Mouse (Mus musculus) myocyte (in vitro differentiated cells): ENCODE measurements around the gene Fam92b. TPM values are rescaled to one million over a fixed set of nuclear protein-coding genes. Genes with fewer than 3 reads are reported as not detected.
A peak's percentile ranks its signal among the peaks of the same experiment; 100 is the strongest.

Experiments used
- H3K27me3 ChIP-seq: one replicate; pipeline ENCODE4 v1.6.1; 2011; ENCODE audit not compliant: control insufficient read depth, insufficient read depth, insufficient read length
- H3K36me3 ChIP-seq: one replicate; pipeline ENCODE4 v1.6.1; 2011; ENCODE audit not compliant: control insufficient read depth, insufficient read depth
- H3K4me2 ChIP-seq: one replicate; pipeline ENCODE4 v1.6.1; 2011; ENCODE audit warnings: low read depth, control low read depth
- H3K4me3 ChIP-seq: one replicate; pipeline ENCODE4 v1.5.1; 2011; ENCODE audit warnings: mild to moderate bottlenecking, control low read depth, moderate library complexity
- H3K79me2 ChIP-seq: one replicate; pipeline ENCODE4 v1.6.1; 2011; ENCODE audit not compliant: control insufficient read depth, insufficient read depth
- H3ac ChIP-seq: one replicate; pipeline ENCODE4 v1.6.1; 2011; ENCODE audit not compliant: control insufficient read depth, insufficient read length
- CEBPB ChIP-seq: IDR thresholded peaks from 2 replicates; pipeline ENCODE4 v1.6.1; 2011; ENCODE audit warnings: mild to moderate bottlenecking, moderate library complexity; ENCODE audit not compliant: poor library complexity, insufficient read depth, severe bottlenecking
- E2F4 ChIP-seq: IDR thresholded peaks from one replicate; pipeline ENCODE4 v1.6.1; 2011; ENCODE audit warnings: mild to moderate bottlenecking, control low read depth, moderate library complexity; ENCODE audit not compliant: insufficient read depth
- MAX ChIP-seq: IDR thresholded peaks from one replicate; pipeline ENCODE4 v1.6.1; 2011; ENCODE audit warnings: low read depth, mild to moderate bottlenecking, control low read depth
- MYOD1 ChIP-seq, 3 experiments: IDR thresholded peaks; one replicate each; pipeline ENCODE4 v1.6.1; 2011; ENCODE audit warnings: control low read depth in 2 of 3, low read depth in 2 of 3, mild to moderate bottlenecking in 2 of 3, moderate library complexity in 1 of 3; ENCODE audit not compliant: insufficient read length in 2 of 3, control insufficient read depth in 1 of 3
- MYOG ChIP-seq, 3 experiments: IDR thresholded peaks; one replicate each; pipeline ENCODE4 v1.6.1; 2011; ENCODE audit warnings: control low read depth in 2 of 3, low read depth in 2 of 3, mild to moderate bottlenecking in 2 of 3; ENCODE audit not compliant: insufficient read length in 2 of 3, control insufficient read depth in 1 of 3, insufficient read depth in 1 of 3
- POLR2A ChIP-seq: IDR thresholded peaks from one replicate; pipeline ENCODE4 v1.6.1; 2011; ENCODE audit warnings: low read depth, mild to moderate bottlenecking, control low read depth, moderate library complexity; ENCODE audit not compliant: insufficient read length
- POLR2AphosphoS2 ChIP-seq: IDR thresholded peaks from one replicate; pipeline ENCODE4 v1.6.1; 2011; ENCODE audit warnings: low read depth, control low read depth; ENCODE audit not compliant: insufficient read length
- REST ChIP-seq: IDR thresholded peaks from one replicate; pipeline ENCODE4 v1.6.1; 2011; ENCODE audit warnings: mild to moderate bottlenecking, control low read depth, moderate library complexity; ENCODE audit not compliant: insufficient read depth, insufficient read length
- SRF ChIP-seq: IDR thresholded peaks from one replicate; pipeline ENCODE4 v1.6.1; 2011; ENCODE audit warnings: low read depth; ENCODE audit not compliant: control insufficient read depth, insufficient read length
- TCF12 ChIP-seq: IDR thresholded peaks from one replicate; pipeline ENCODE4 v1.6.1; 2011; ENCODE audit warnings: mild to moderate bottlenecking, control low read depth; ENCODE audit not compliant: poor library complexity, insufficient read depth, severe bottlenecking
- TCF3 ChIP-seq: IDR thresholded peaks from one replicate; pipeline ENCODE4 v1.6.1; 2011; ENCODE audit warnings: low read depth, control low read depth; ENCODE audit not compliant: insufficient read length
- USF1 ChIP-seq: IDR thresholded peaks from one replicate; pipeline ENCODE4 v1.6.1; 2011; ENCODE audit warnings: low read depth, mild to moderate bottlenecking, control low read depth, moderate library complexity
- polyA plus RNA-seq: library from polyadenylated mRNA; unstranded; fragments of >200 nt; fragmentation: generic; extraction: Trizol; gene quantifications from one replicate; pipeline ENCODE4 v1.2.1, GENCODE M21; 2012; ENCODE audit warnings: missing spikeins

Fam92b gene
- polyA plus RNA-seq, 1 experiment = not detected

DNA sequence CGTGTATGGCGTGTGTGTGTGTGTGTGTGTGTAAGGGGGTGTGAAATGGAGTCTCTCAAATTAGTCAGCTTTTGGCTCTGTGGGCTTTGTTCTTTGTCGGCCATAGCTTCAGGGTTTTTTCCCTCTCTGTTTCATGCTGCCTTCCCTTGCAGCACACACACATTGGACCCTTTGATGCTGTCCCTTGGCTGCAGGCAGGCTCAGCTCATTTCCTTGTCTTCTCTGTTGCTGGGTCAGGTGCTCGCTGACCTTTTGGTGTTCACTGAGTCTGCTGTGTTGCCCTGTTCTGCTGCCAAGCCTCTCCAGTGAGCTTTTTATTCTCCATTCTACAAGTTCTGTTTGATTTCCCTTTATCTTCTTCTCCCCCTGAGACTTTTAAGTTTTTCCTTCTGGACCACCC, 47.7 kb downstream of the Fam92b start:
- Histone ChIP-seq H3K4me3 (no peak overlapping the region), H3K27me3 (no peaks in the 10 kb centered on the region), H3K36me3 (no peaks in the 10 kb centered on the region), H3K79me2 (no peaks in the 10 kb centered on the region), H3ac (no peak overlapping the region), H3K4me2 (no peak overlapping the region)
- TF ChIP-seq E2F4 (no peak), TCF3 (no peak), SRF (no peak), USF1 (no peak), POLR2A (no peak), REST (no peak), MYOG (IDR thresholded peaks at IDR 0.05; ENCODE audit: control insufficient read depth in 1 of 3, insufficient read depth in 1 of 3, insufficient read length in 2 of 3, low read depth in 2 of 3) (no peak), MAX (no peak), TCF12 (no peak), MYOD1 (IDR thresholded peaks at IDR 0.05; ENCODE audit: control insufficient read depth in 1 of 3, insufficient read length in 2 of 3, low read depth in 2 of 3) (no peak), POLR2AphosphoS2 (no peak)

DNA sequence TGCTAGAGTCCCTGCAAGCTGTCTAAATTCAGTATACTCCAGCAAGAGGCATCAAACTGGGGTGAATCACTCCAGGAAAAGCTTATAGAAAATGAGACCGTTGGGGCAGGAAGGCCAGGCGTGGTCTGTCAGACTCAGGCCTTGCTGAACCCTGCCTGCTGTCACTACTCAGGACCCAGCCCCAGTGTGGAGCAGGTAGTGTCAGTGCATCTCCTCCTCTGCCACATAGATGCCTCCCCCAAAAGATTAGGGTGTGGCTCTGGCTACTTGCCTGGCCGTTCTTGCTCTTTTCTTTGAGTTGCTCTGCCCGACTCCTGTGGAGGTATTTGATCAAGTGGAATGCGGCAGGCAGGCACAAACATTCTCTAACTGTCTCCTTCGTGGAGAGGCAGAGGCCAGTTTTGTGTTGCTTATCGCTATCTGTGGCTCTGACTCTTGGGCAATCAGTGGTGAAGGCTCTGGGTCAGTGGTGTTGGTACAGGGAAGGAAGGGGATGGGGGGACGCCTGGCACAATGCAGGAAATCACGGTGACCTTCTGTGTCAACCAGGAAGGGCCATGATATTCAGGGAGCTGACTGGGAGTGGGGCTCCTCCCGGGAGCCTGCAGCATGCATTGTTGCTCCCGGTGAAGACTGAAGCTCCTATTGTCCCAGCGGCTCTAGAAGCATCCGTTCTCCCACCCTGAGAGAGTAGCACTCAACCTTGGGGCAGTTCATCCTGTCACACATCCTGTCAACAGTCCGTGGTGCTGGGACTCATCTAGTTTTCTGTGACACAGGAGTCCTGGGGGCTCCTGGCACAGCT, 50.7 kb downstream of the Fam92b start:
- Histone ChIP-seq H3K27me3 (no peaks in the 10 kb centered on the region), H3K4me2 (no peak overlapping the region), H3K36me3 (no peaks in the 10 kb centered on the region), H3K79me2 (no peaks in the 10 kb centered on the region), H3K4me3 (no peak overlapping the region), H3ac (no peak overlapping the region)
- TF ChIP-seq USF1 (no peak), E2F4 (no peak), POLR2A (no peak), TCF12 (no peak), SRF (no peak), MYOG (IDR thresholded peaks at IDR 0.05; ENCODE audit: control insufficient read depth in 1 of 3, insufficient read depth in 1 of 3, insufficient read length in 2 of 3, low read depth in 2 of 3) (no peak), MAX (no peak), POLR2AphosphoS2 (no peak), TCF3 (no peak), REST (no peak), CEBPB (no peak), MYOD1 (IDR thresholded peaks at IDR 0.05; ENCODE audit: control insufficient read depth in 1 of 3, insufficient read length in 2 of 3, low read depth in 2 of 3) (no peak)

DNA sequence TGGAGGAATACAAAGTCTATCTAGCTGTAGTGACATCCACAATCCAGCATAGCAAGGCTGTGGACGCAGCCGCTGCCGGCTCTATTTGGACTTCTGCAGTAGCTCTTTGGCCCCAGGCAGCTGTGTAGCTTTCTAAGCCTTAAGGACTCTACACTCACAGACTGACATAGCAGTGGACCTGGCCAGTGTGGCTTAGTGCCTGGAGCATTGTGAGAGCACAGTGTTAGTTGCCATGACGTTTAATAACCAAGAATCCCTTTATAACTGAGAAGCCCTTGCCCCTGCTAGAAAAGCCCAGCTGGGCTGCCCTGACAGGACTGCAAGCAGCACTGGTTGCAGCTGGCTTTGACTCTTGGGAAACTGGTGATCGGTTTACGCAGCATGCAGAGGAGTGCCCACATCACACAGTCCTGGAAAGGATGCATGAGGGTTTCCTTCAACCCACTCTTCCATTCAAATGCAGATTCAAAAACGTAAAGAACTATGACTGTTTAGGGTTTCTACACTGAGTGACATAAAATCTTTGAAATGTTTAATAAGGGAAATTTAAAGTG, 52.4 kb downstream of the Fam92b start:
- TF ChIP-seq SRF (no peak), MYOD1 (IDR thresholded peaks at IDR 0.05; ENCODE audit: control insufficient read depth in 1 of 3, insufficient read length in 2 of 3, low read depth in 2 of 3) (peak in 1 of 3 experiments; percentile 34)
- H3K4me3 ChIP-seq = no peak overlapping the region

DNA sequence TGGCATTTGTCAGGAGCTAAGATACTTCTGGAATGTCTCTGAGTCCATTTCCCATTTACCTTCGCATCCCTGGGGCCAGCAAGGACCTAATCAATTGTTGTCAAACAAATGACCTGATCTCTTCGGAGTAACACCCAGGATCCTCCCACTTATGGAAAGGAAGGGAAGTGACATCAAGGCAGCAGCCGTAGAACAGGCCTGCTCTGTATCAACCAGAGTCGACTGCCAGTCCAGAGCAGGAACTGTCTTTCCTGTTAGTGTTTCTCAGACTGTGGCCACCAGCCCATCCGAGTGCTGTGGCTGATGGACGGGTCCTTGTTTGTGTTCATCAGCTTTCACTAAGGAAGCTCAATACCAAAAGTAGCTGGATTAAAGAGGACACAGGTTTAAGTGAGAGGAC, 53.0 kb downstream of the Fam92b start:
- Histone ChIP-seq H3K4me2 (no peak overlapping the region), H3ac (no peak overlapping the region)
- no peak for TF ChIP-seq POLR2A
- no peak for TF ChIP-seq MYOG (IDR thresholded peaks at IDR 0.05; ENCODE audit: control insufficient read depth in 1 of 3, insufficient read depth in 1 of 3, insufficient read length in 2 of 3, low read depth in 2 of 3)
- no peak for TF ChIP-seq E2F4
- no peak for TF ChIP-seq MAX

More for the DNA sequence above, 52.4 kb downstream of the Fam92b start:
- Histone ChIP-seq H3K4me2 (no peak overlapping the region), H3K79me2 (no peaks in the 10 kb centered on the region), H3K27me3 (no peaks in the 10 kb centered on the region), H3K36me3 (no peaks in the 10 kb centered on the region), H3ac (no peak overlapping the region)

DNA sequence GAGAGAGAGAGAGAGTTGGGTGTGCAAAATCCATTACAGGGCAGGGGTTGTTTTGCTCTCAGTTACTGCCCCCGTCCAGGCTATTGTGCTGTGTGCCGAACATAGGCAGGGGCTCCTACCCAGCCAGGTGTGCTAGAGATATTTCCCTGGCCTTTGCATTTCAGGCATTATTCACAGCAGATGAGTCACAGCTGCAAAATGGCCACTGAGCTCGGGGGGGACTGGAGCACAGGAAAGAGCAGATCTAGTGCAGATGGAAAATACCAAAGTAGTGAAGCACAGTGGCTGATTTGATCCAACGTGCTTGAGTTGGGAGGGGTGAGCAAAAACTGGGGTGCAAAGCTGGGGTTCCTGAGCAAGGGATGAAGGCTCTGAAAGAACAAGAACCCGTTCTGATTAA, 56.3 kb downstream of the Fam92b start:
- H3K36me3 ChIP-seq = no peaks in the 10 kb centered on the region
- no peak overlapping the region for H3K4me3 ChIP-seq
- no peak overlapping the region for H3K4me2 ChIP-seq
- H3K27me3 ChIP-seq = no peaks in the 10 kb centered on the region
- H3ac ChIP-seq = no peak overlapping the region
- H3K79me2 ChIP-seq = no peaks in the 10 kb centered on the region
- TF ChIP-seq TCF3 = no peak
- TF ChIP-seq MAX = no peak
- TF ChIP-seq MYOD1 (IDR thresholded peaks at IDR 0.05; ENCODE audit: control insufficient read depth in 1 of 3, insufficient read length in 2 of 3, low read depth in 2 of 3) = no peak
- no peak for TF ChIP-seq REST
- no peak for TF ChIP-seq CEBPB
- TF ChIP-seq POLR2AphosphoS2 = no peak
- TF ChIP-seq USF1 = no peak
- no peak for TF ChIP-seq E2F4
- TF ChIP-seq MYOG (IDR thresholded peaks at IDR 0.05; ENCODE audit: control insufficient read depth in 1 of 3, insufficient read depth in 1 of 3, insufficient read length in 2 of 3, low read depth in 2 of 3) = no peak
- no peak for TF ChIP-seq TCF12
- no peak for TF ChIP-seq POLR2A
- TF ChIP-seq SRF = no peak

More for the DNA sequence above, 53.0 kb downstream of the Fam92b start:
- Histone ChIP-seq H3K4me3 (no peak overlapping the region), H3K27me3 (no peaks in the 10 kb centered on the region), H3K36me3 (no peaks in the 10 kb centered on the region), H3K79me2 (no peaks in the 10 kb centered on the region)
